Mouse (Mus musculus) myocyte (in vitro differentiated cells): ENCODE data around the gene Fam13a.

Experiments
- E2F4 ChIP-seq: IDR thresholded peaks from one replicate; pipeline ENCODE4 v1.6.1; 2011; ENCODE audit warnings: mild to moderate bottlenecking, control low read depth, moderate library complexity; ENCODE audit not compliant: insufficient read depth
- MAX ChIP-seq: IDR thresholded peaks from one replicate; pipeline ENCODE4 v1.6.1; 2011; ENCODE audit warnings: low read depth, mild to moderate bottlenecking, control low read depth
- MYOD1 ChIP-seq, 3 experiments: IDR thresholded peaks; one replicate each; pipeline ENCODE4 v1.6.1; 2011; ENCODE audit warnings: control low read depth in 2 of 3, low read depth in 2 of 3, mild to moderate bottlenecking in 2 of 3, moderate library complexity in 1 of 3; ENCODE audit not compliant: insufficient read length in 2 of 3, control insufficient read depth in 1 of 3
- POLR2A ChIP-seq: IDR thresholded peaks from one replicate; pipeline ENCODE4 v1.6.1; 2011; ENCODE audit warnings: low read depth, mild to moderate bottlenecking, control low read depth, moderate library complexity; ENCODE audit not compliant: insufficient read length
- POLR2AphosphoS2 ChIP-seq: IDR thresholded peaks from one replicate; pipeline ENCODE4 v1.6.1; 2011; ENCODE audit warnings: low read depth, control low read depth; ENCODE audit not compliant: insufficient read length
- REST ChIP-seq: IDR thresholded peaks from one replicate; pipeline ENCODE4 v1.6.1; 2011; ENCODE audit warnings: mild to moderate bottlenecking, control low read depth, moderate library complexity; ENCODE audit not compliant: insufficient read depth, insufficient read length
- TCF3 ChIP-seq: IDR thresholded peaks from one replicate; pipeline ENCODE4 v1.6.1; 2011; ENCODE audit warnings: low read depth, control low read depth; ENCODE audit not compliant: insufficient read length
- USF1 ChIP-seq: IDR thresholded peaks from one replicate; pipeline ENCODE4 v1.6.1; 2011; ENCODE audit warnings: low read depth, mild to moderate bottlenecking, control low read depth, moderate library complexity

DNA sequence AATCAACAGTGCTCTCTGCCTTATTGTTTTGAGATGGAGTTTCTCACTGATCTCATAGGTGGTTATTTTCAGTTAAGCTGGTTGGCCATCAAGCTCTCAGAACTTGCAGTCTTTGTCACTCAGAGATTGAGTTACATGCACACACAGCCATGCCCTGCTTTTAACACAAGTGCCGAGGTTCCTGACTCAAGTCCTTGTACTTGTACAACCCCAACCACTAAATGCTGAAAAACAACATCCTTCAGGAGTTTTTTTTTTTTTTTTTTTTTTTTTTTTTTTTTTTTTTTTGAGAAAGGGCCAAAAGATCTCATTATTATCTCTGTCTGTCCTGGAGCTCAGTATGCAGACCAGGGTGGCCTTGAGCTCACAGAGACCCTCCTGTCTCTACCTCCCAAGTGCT lies 4.5 kb downstream of the Fam13a start:
- TF ChIP-seq MYOD1 (IDR thresholded peaks at IDR 0.05; ENCODE audit: control insufficient read depth in 1 of 3, insufficient read length in 2 of 3, low read depth in 2 of 3) (no peak), POLR2A (no peak), MAX (no peak), E2F4 (no peak), REST (no peak), USF1 (no peak), POLR2AphosphoS2 (no peak), TCF3 (no peak)
